Mouse (Mus musculus): ENCODE measurements around the gene Frg2f1. TPM values are rescaled to one million over a fixed set of nuclear protein-coding genes. Genes with fewer than 3 reads are reported as not detected.

Frg2f1 gene
- 3.8 TPM for polyA plus RNA-seq (2014; fragmentation: Illumina TruSeq; extraction: RNeasy Lipid Tissue Mini Kit (QIAGEN cat#74804); ENCODE audit: low replicate concordance)

DNA sequence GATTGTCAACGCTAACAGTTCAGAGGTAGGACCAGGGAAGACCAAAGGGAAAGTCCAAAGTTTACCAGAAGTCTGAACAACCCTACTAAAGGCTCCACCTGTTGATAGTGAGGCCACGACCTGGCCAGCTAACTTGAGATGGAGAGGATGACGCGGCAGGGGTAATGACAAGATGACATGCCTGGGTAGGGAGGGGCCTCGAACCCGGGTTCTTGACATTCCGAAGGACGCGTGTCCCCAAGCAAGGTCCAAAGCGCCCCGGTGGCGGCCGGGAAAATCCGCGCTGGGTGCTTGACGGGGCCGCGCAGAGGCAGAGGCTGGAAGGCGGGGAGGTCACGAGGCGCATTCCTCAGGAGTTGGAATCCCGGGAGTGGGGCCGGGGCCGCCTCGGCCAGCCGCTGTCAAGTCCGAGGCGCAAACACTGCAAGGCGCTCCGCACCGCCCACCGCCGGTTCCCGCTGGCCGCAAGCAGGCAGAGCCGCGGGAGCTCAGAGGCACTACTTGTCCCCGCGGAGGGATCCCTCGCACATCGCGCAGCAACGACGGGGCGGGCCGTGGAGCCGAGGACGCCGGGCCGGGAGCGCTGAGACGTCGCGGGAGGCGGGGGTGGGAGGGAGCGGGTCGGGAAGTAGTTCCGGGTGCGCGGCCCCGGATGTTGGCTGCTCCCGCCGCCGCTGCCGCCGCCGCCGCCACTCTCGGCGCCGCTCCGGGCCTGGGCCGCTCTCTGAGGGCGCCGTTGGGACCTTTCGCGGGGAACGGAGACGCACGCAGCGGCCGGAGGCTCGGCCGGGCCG is at the start of gene Frg2f1:
Frg2f1 (minus strand) TSS at position 499 of the 794 bp plus-strand sequence.

DNA sequence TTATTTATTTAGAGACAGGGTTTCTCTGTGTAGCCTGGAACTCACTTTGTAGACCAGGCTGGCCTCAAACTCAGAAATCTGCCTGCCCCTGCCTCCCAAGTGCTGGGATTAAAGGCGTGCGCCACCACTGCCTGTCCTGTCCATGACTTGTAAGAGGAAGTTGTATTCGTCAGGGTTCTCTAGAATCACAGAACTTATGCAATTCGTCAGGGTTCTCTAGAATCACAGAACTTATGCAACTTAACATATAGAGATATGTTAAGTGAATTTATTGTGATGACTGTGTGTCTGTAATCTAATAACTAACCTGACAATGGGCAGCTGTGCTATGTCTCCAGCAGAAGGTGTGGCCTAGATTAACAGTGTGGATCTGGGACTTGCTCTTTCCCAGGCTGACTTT is 2.7 kb downstream of the Frg2f1 start, which contains the start of gene Foxj3:
Foxj3 (plus strand) TSS at position 390 of the 400 bp plus-strand sequence.

DNA sequence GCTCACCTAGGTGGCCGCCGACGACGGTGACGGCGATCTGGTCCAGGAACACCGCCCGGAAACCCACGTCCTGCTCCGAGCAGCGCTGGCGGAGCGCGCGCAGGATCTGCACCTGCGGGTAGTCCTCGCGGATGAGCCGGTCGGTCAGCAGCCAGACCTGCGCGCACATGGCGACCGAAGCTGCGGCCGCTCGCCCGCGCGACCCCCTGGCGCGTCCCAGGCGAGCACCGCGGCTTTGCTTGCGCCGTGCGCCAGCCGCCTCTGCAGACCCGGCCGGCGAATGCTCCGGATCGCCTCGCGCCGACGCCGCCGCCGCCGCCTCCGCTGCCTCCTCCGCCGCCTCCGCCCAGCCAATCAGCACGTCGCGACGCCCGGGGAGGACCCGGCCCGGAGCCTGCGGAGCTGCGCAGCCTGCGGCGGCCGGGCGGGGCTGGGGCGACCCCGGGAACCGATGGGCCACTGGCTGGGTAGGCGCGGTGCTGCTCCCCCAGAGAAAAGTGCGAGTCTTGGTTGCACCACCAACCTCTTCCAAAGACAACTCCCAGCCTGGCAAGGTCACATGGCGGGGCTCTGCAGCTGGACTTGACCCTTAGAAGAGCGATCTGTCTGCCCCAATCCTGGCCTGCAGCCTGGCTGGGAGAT is 46.9 kb downstream of the Frg2f1 start, which contains the start of gene Rimkla:
Rimkla (minus strand) TSS at position 338 of the 642 bp plus-strand sequence.

Other genes starting within 250 kb of the Frg2f1 start
- 684 TPM for gene Ybx1, start 244.9 kb downstream of the Frg2f1 start, polyA plus RNA-seq (2014; fragmentation: Illumina TruSeq; extraction: RNeasy Lipid Tissue Mini Kit (QIAGEN cat#74804); ENCODE audit: low replicate concordance)
- gene Ppih, start 219.0 kb downstream of the Frg2f1 start, polyA plus RNA-seq (2014; fragmentation: Illumina TruSeq; extraction: RNeasy Lipid Tissue Mini Kit (QIAGEN cat#74804); ENCODE audit: low replicate concordance): 28.3 TPM
- 0.45 TPM for gene Ccdc30, start 124.0 kb downstream of the Frg2f1 start, polyA plus RNA-seq (2014; fragmentation: Illumina TruSeq; extraction: RNeasy Lipid Tissue Mini Kit (QIAGEN cat#74804); ENCODE audit: low replicate concordance)
- 38.4 TPM for gene Ppcs, start 117.1 kb downstream of the Frg2f1 start, polyA plus RNA-seq (2014; fragmentation: Illumina TruSeq; extraction: RNeasy Lipid Tissue Mini Kit (QIAGEN cat#74804); ENCODE audit: low replicate concordance)
- gene Zmynd12, start 116.7 kb downstream of the Frg2f1 start, polyA plus RNA-seq (2014; fragmentation: Illumina TruSeq; extraction: RNeasy Lipid Tissue Mini Kit (QIAGEN cat#74804); ENCODE audit: low replicate concordance): not detected
- 0.30 TPM for gene Rimkla, start 46.9 kb downstream of the Frg2f1 start, polyA plus RNA-seq (2014; fragmentation: Illumina TruSeq; extraction: RNeasy Lipid Tissue Mini Kit (QIAGEN cat#74804); ENCODE audit: low replicate concordance)
- gene Foxj3, start 2.5 kb downstream of the Frg2f1 start, polyA plus RNA-seq (2014; fragmentation: Illumina TruSeq; extraction: RNeasy Lipid Tissue Mini Kit (QIAGEN cat#74804); ENCODE audit: low replicate concordance): 59.5 TPM
- gene Guca2a, start 98.2 kb upstream of the Frg2f1 start, polyA plus RNA-seq (2014; fragmentation: Illumina TruSeq; extraction: RNeasy Lipid Tissue Mini Kit (QIAGEN cat#74804); ENCODE audit: low replicate concordance): not detected
- 131 TPM for gene Guca2b, start 119.4 kb upstream of the Frg2f1 start, polyA plus RNA-seq (2014; fragmentation: Illumina TruSeq; extraction: RNeasy Lipid Tissue Mini Kit (QIAGEN cat#74804); ENCODE audit: low replicate concordance)
- 0.97 TPM for gene Hivep3, start 194.3 kb upstream of the Frg2f1 start, polyA plus RNA-seq (2014; fragmentation: Illumina TruSeq; extraction: RNeasy Lipid Tissue Mini Kit (QIAGEN cat#74804); ENCODE audit: low replicate concordance)

Measured in small intestine, adult 10 weeks (tissue).